Mouse (Mus musculus): ENCODE measurements at regions not wholly inside any gene's neighbourhood (a gene's known extent, or its start where the extent isn't known, plus 50 kb on each side); places are given as distances from the start of the nearest gene placed in this dataset.

DNA sequence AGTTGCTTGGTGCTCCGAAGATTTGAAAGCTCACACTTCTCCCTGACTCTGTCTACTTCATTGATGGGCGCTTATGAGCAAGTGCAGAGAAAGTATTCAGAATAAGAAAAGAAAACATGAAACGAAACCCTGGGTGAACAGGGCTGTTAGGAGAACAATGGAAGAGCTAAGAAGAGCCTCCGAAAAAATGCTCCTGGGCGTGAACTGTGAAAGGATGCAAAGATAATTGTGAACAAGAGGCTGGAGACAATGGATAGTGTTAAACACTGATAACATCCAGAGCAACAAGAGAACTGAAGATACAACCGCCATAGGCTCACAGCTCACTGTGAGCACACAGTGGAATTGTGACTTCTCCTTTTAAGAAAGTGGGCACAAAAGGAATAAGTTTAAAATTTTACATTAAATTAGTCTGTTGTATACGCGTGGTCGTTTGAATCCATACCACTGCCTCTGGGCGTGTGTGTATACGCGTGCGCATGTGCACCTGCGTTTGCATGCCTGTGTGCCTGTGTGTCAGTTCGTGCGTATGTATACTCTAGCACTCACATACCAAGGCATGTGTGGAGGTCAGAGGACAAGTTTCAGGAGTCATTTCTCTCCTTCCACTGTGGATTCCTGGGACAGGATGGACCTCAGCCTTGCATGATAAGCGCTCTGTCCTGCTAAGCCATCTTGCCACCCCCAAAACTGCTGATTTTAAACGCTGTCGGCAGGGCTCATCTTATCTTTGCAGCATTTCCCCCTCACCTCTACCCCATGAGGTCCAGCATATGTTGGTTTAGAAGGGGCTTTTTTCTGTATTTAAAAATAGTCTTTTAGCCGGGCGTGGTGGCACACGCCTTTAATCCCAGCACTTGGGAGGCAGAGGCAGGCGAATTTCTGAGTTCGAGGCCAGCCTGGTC is 113.0 kb upstream of the 1700016C15Rik start:
- DNase-seq (ENCODE audit: low spot score), result no peak

DNA sequence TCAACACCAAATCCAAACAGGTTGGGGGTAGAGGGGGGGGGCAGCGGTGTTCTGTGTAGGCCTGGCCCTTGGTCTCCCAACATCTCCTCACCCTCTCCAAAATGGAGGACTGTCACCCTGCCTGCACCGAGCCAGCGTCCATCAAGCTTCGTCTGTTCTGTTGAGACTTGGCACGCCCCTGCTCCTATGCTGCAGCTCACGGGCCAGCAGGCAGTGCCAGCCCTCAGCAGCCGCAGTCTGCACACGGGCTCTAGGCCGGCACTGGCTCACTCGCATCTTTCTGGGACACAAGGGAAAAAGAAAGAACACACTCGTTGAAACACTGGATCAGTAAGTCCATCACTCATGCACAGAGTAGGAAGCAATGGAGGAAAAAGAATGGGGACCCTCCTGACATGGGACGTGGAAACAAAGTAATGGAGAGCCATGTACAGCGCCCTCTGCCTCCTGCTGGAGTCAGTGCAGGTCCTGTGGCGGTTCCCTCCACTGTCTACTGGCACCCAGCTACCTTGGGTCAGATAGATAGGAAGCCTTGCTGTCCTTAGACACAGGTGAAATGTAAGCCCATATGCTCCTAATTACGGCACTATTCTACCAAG is 109.0 kb upstream of the 1700016C15Rik start:
- no peak for DNase-seq (ENCODE audit: low spot score)

DNA sequence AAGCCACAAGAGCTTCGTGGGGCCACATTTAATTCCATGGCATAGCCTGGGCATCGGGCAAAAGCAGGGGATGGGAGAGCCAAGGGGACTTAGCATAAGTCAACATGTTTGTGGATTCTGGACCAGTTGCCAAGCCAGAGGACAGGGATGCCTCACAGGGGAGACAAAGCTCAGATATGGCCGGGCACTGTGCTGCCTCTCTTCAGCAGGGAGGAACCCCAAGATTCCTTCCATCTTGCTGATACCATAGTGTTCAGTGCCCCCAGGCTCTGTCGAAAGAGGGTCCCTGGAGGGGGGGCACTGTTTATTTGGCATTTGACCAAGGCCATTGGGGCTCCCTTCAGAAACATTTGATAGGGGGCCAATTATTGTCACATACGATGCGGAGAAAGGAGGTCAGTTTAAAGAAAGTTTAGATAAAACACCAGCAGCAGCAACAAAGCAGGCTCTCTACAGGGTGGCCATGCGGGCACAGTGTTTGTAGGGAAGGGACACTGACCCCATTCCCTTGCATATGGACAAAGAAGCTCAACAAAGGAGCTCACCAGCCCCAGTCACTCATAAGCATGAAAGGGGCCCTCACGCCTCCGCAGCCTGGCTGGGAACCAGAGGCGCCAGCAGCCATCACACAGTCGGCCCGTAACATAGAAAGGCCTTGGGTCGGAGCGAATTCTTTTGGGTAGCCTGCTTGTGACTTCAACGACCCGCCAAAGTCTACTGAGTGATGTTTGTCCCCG is 107.6 kb upstream of the 1700016C15Rik start:
- DNase-seq (ENCODE audit: low spot score), result no peak

DNA sequence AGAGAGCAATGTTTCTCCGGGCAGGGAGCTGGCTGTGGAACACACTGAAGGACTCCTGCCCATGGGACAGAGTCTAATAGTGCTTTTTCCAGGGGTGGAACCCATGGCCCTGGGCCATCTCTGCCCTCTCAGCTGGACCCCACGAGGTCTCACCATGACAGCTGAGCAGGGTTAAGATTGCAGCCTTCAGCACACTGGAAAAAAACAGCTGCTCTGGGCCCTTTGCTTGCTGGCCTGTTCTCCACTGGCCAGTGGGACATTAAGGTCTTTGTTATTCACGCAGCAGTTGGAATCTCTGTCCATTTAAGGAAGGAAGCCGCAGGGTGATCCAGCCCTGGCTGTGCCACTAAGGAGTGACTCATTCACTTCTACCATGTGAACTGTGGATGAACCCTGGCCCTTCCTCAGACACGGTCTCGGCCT is 106.3 kb upstream of the 1700016C15Rik start:
- no peak for DNase-seq (ENCODE audit: low spot score)

DNA sequence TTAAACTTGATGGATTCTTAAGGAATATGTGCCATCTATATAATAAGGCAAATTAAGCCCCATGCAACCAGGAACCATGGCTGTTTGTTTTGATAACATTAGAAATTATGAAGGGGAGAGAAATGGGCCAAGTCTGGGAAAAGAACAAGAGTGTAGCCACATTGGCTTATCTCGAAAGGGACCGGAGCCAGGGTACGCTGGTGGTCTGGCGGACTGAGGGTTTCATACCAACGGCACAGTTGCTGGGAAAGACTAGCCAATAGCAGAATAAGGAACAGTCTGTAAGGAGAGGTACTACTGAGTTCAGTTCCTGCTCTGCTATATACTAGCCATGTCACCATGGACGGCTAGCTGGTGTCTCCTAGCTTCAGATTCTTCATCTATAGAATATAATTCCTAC is 105.9 kb upstream of the 1700016C15Rik start:
- no peak for DNase-seq (ENCODE audit: low spot score)

DNA sequence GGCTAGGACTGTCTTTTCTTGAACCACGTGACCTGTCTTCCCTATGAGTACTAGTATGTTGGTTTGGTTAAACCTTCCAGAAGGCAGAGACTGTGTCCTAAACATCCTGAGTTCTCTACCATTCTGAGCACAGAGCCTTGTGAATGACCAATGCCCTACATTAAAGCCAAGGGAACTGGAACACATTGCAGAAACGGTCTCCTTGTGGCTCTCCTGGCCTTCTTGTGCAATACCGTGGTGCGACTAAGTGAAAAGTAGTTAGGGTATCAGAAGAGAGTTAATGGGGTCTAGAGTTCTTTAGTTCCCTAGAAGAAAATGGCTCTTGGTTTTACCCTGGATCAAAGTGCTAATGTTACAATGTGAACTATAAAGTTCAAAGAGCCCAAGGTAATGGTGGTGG is 101.8 kb upstream of the 1700016C15Rik start:
- DNase-seq (ENCODE audit: low spot score), result no peak

DNA sequence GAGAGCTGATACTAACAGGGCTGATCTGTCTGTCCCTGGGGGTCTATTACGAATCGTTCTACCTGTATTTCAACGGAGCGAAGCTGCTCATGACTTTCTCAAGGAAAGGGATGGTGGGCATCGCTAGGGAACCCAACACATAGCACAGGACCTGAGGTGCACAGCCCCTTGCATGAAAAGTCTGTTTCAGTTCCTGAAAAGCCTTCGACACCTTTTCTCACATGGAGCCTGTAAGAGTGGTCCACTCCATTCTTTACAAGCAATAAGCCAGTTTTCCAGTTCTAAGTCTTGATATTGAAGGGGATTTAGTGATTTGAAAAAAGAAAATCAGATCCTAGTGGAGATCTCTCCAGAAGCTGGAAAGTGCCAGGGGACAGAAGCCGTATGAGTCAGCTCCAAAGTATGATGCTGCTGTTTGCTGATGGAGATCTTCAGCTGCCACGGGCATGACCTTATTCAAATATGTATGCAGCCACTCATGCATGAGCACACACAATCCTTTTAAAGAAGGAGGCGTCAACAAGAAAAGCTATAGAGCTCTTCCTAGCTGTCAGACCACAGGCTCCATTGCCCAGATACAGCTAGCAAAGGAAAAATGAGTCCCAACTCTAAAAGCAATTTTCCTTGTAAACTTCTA is 95.5 kb upstream of the 1700016C15Rik start:
- DNase-seq (ENCODE audit: low spot score), result no peak

DNA sequence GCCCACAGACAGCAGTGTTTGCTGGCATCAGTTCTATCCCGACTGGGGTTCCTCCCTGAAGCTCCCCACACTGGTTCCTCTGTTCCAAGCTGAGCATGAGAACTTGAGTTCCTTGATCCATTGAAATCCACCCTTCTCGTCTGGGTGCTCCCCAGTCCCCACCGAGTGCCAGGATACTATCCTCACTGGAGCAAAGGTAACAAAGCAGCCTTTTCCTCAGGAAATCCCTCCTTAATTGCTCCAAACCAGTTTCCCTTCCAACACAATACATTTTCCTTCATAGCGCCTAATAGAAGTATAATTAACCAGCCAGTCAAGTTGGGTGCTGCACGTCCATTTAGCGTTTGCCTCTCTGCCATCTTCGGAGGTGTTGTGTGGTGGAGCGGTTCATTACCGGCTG is 92.6 kb upstream of the 1700016C15Rik start:
- no peak for DNase-seq (ENCODE audit: low spot score)

DNA sequence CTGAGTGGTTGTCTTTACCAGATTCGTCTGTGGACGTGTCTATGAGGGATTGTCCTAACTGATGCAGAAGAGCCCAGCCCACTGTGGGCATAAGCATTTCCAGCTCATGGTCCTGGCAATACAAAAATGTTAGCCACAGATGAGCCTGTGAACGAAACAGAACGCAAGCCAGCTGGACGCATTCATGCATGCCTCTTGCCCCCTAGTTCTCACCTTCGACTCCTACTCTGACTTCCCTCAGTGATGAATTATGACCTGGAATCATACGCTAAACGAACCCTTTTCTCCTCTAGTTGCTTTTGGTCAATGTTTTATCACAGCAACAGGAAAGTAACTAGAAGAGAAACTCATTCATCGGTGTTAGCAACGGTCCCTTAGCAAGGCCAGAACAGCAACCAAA is 91.2 kb upstream of the 1700016C15Rik start:
- DNase-seq (ENCODE audit: low spot score), result no peak

DNA sequence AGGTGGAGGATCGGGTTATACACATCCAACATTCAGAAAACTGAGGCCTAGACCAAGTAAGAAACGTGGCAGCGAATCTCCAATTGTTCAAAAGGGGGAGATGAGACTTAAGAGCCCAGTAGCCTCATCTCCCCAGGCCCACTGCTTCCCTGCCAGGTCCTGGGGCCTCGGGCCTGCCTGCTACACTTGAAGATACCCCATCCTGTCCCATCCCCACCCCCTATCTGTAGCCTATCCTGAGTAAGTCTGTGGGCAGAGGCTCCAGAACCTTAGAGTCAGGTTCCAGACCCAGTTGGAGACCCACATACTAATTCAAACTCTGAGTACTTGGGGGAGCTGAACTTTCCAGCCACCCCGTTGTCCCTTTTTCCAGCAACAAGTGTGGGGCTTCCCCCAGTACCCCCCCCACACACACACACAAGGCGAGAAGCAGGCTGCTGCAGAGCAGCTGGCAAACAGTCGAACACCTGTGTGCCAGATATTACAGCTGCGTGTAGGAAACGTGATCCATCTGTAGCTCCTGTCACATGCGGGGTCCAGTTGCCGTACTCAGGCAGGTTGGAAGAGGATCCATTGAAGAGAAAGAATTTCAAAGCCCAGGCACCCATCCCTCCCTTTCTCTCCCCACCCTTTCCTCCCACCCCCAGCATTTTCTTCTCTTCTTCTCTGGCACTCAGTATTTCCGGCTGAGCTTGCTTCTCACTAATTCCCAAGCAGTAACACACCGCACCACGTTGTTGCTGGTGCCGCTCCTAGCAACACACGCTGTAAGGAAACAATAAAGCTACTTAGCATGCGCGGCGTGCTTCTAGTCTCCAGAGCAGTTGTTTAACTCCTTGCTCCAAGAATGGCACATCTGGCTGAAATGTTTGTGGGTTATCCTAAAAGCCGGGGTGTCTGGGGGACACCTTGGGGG is 89.4 kb upstream of the 1700016C15Rik start:
- no peak for DNase-seq (ENCODE audit: low spot score)

DNA sequence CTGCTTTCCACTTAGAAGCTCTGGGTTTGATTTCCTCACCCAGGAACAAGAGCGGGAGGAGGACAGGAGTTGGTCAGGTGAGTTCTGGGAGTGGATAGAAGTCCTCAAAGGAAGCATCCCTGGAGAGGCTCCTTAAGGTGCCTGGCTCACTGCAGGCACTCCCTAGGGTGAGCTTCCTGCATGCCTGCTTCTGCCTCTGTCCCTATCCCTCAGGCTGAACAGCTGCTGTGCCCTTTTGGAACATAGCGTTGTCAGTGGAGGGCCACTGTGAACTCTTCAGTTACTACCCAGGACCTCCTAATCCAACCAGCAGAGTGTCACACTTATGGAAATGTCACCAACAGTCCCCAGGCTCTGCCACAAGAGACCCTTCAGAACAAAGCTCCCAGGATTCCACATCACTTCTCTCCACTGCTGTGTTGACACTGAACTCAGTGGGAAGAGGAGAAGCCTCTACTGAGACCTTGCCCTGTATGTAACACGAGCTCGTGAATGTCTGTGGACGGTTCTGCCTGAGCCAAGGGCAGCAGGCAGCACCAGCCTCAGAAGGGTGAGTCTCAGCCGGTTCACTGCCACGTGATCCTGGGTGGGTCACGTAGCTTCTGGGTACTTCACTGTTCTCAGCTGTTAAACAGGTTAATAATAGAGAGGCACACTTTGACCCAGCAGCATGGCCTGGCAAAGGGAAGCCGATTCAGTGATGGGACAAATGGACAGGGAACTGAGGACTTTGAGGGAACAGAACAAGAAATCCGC is 86.7 kb upstream of the 1700016C15Rik start:
- DNase-seq (ENCODE audit: low spot score), result no peak

DNA sequence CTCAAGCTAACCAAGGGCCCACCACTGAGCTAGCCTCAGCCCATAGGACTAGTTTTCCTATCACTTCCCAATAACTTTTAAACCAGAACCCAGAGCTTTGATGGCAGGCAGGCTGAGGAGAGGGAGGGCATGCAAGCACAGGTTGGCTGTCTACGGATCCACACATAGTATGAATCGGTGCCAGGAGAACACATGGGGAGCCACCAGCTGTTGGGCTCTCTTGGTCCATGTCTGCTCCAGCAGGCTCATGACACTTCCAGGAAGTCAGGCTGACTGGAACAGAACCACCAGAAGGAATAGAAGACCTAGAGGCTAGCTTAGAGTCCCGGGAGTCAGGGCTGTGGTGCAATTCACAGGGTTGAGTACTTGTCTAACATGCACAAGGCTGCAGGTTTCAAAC is 86.0 kb upstream of the 1700016C15Rik start:
- DNase-seq (ENCODE audit: low spot score), result no peak

DNA sequence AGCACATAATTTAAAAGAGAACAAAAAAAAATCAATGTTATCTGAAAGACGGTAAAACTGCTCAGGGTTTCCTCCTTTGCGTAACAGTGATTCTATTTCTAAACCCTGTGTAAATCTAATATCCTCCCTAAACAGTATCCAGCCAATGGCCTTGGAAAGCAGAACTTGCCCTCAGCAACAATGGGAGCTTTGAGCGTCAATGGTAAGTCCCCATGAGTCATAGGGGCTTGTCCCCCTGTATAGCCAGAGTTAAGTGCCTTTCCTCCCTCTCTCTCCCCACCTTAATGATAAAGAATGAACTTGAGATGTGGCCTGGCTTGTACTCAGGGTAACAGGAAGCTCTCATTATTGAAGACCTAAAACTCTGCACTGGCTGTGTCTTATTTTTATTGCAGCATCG is 85.4 kb upstream of the 1700016C15Rik start:
- DNase-seq (ENCODE audit: low spot score), result no peak

DNA sequence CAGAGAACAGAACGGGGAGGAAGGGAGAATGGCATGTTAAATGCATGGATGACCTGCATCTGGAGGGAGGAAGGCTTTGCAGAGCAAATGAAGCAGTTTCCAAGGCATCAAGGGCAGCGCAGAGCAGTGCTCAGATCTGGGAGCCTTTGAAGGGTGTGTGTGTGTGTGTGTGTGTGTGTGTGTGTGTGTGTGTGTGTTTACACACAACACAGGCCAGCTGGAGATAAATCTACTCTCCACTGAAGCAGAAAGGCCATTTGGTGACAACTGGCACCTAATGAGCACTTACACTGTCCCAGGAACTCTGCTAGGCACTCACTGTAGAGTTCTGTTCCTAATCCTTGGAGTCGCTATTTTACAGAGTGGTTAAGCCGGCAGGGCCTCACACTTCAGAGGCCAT is 84.3 kb upstream of the 1700016C15Rik start:
- DNase-seq (ENCODE audit: low spot score), result no peak

DNA sequence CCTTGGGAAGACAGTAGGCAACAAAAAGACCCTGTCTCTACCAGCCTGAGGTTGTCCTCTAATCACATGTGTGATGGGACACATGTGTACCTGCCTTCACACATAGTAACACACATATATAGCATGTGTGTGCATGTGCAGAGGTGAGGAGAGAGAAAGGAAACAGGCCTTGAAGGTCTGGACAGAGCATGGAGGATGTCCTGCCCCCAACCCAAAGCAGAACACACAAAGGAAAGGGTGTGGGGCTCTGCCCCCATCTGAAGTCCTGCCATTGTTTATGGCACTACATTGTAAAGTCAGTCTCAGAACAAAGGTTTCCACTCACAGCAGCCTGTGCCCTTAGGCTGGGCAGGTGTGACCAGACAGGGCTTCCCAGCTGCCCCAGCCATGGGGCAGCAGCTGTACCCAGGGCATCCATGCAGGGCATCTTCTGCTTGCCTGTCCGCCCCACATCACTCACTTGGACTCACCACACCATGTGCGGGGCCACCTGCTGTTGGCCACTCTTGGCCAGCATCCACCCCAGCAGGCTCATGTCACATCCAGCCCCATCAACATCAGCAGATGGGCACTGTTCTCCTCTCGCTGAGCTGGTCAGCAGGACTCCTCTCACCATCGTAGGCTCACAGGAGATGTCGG is 83.6 kb upstream of the 1700016C15Rik start:
- no peak for DNase-seq (ENCODE audit: low spot score)

DNA sequence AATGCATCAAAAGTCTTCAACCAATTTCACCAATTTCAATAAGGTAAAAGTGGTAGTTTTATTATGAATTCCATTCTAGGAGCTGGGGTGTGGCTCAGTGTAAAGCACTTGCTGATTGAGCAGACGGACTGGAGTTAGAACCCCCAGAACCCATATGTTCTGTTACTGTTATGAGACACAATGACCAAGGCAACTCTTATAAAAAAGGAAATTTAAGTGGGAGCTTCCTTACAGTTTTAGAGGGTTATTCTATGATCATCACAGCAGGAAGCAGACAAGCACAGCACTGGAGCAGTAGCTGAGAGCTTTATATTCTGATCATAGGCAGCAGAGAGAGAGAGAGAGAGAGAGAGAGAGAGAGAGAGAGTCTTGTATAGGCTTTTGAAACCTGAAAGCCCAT is 81.7 kb upstream of the 1700016C15Rik start:
- DNase-seq (ENCODE audit: low spot score), result no peak

DNA sequence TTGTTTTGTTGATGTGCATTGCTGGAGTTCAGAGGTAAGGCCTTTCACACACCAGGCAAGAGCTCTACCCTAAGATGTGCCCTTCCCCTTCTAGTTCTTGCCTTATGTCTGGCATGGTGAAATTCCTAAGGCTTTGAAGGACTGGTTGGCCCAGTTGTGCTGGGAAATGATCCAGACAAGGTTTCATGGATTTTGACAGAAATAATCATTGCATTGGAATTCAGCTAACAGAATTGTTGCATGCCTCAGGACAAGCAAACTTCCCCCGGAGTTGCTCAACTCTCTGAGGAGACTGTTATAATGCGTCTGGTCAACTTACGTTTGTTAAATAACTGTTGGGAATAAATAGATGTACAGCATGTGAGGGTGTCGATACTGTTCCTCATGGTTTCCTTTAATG is 80.6 kb upstream of the 1700016C15Rik start:
- DNase-seq (ENCODE audit: low spot score), result peak; percentile 1

DNA sequence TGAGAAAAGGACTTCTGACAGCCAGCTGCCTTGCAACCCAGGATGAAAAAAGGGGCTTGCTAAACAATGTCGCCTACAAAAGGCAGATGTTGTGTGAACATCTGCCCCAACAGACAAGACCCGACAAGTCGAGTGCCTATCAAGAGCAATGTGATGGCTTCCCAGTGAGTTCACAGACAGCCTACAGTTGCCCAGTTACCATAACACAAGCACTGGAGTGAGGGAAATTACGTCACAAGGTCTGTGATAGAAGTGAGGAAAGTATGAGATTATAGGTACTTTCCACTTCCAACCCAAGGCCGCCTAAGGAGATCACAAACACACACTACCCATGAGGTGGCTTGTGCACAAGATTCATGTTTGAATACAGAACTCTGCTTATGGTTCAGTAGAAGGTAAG is 78.4 kb upstream of the 1700016C15Rik start:
- peak; percentile 5 for DNase-seq (ENCODE audit: low spot score)

DNA sequence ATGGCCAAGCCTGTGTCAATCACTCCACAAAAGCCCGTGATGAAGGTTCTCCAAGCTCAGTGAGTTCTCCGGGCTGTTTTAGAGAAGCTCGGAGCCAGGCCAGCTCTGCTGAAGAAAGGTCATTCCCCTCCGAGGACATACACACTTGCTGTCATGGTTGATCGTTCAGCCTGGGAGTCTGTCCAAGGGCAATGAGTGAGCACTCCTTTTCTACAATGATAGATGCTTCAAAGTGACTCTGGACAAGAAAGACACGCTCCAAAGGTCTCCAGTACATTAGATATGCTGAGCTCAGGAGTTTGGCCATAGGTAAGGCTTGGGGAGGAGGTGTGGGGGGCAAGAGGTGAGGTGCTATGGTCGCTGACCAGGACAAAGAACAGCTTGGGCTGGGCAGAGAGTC is 66.5 kb upstream of the 1700016C15Rik start:
- DNase-seq (ENCODE audit: low spot score), result no peak

All from urinary bladder, adult 2 months (tissue).